Mouse (Mus musculus) forebrain, embryonic 13.5 days (tissue): Measurements from ENCODE around the gene Tmem72. TPM values are rescaled to one million over a fixed set of nuclear protein-coding genes. Genes with fewer than 3 reads are reported as not detected.

Experiments
- ATAC-seq: fragments of 200-750 bp; cut with Nextera tagmentation; 2 replicates; pipeline ENCODE4 v1.8.0; 2017
- H3K27ac ChIP-seq: fragments of 300-500 bp; sonication (generic); 2 replicates; pipeline ENCODE4 v1.5.1; 2015; ENCODE audit warnings: inconsistent platforms, mild to moderate bottlenecking, moderate library complexity
- H3K27me3 ChIP-seq: fragments of 300-500 bp; sonication (generic); 2 replicates; pipeline ENCODE4 v1.6.1; 2015; ENCODE audit warnings: mild to moderate bottlenecking, inconsistent platforms
- H3K36me3 ChIP-seq: fragments of 300-500 bp; sonication (generic); 2 replicates; pipeline ENCODE4 v1.6.1; 2015; ENCODE audit warnings: mild to moderate bottlenecking, inconsistent platforms; ENCODE audit not compliant: poor library complexity, severe bottlenecking
- H3K4me1 ChIP-seq: fragments of 300-500 bp; sonication (generic); 2 replicates; pipeline ENCODE4 v1.6.1; 2015; ENCODE audit warnings: inconsistent platforms
- H3K4me2 ChIP-seq: fragments of 300-500 bp; sonication (generic); 2 replicates; pipeline ENCODE4 v1.6.1; 2015; ENCODE audit warnings: inconsistent platforms, mild to moderate bottlenecking, moderate library complexity
- H3K4me3 ChIP-seq: fragments of 300-500 bp; sonication (generic); 2 replicates; pipeline ENCODE4 v1.5.1; 2015; ENCODE audit warnings: mild to moderate bottlenecking, inconsistent platforms
- H3K9ac ChIP-seq: fragments of 300-500 bp; sonication (generic); 2 replicates; pipeline ENCODE4 v1.6.1; 2015; ENCODE audit warnings: mild to moderate bottlenecking, inconsistent platforms
- H3K9me3 ChIP-seq: fragments of 300-500 bp; sonication (generic); replicated peaks from 2 replicates; pipeline ENCODE4 v1.6.1; 2016; ENCODE audit warnings: inconsistent platforms
- WGBS: fragments of 180-500 bp; shearing (Covaris S2); methylation state at CpG from one replicate; pipeline ENCODE4 v1.1.7; 2015; 5-methylcytosine and 5-hydroxymethylcytosine counted together
- polyA plus RNA-seq: library from polyadenylated mRNA; unstranded; fragments of >200 nt; fragmentation: Nextera tagmentation; extraction: Ambion mirVana; gene quantifications from 2 replicates; pipeline ENCODE4 v1.2.1, GENCODE M21; 2015

Gene Tmem72
- polyA plus RNA-seq, 1 experiment from 2014 or later = 0.06 TPM

- Histone ChIP-seq H3K9me3 (no peaks in the 10 kb centered on the region), H3K4me2 (no peak overlapping the region), H3K36me3 (no peaks in the 10 kb centered on the region), H3K4me3 (no peak overlapping the region), H3K27ac (no peak overlapping the region), H3K4me1 (no peaks in the 10 kb centered on the region), H3K27me3 (no peaks in the 10 kb centered on the region), H3K9ac (no peak overlapping the region)
- WGBS = 84% methylated on average over 5 of the region's 5 CpGs
- ATAC-seq = no peak
These were observed 2.1 kb downstream of the Tmem72 start for GRCm38 (mm10) chr6:116714576-116714975.

GRCm38 (mm10) chr6:116713966-116714365 lies 2.7 kb downstream of the Tmem72 start:
- Histone ChIP-seq H3K36me3 (no peaks in the 10 kb centered on the region), H3K4me1 (no peaks in the 10 kb centered on the region), H3K4me3 (no peak overlapping the region), H3K9me3 (no peaks in the 10 kb centered on the region), H3K4me2 (no peak overlapping the region), H3K27me3 (no peaks in the 10 kb centered on the region), H3K9ac (no peak overlapping the region), H3K27ac (no peak overlapping the region)
- ATAC-seq = no peak
- WGBS = 90% methylated on average over 3 of the region's 3 CpGs

GRCm38 (mm10) chr6:116712503-116712902 lies 4.2 kb downstream of the Tmem72 start:
- no peak overlapping the region for H3K4me3 ChIP-seq
- H3K4me1 ChIP-seq = no peaks in the 10 kb centered on the region
- no peak overlapping the region for H3K9ac ChIP-seq
- no peak for ATAC-seq
- no peaks in the 10 kb centered on the region for H3K27me3 ChIP-seq
- 89% methylated on average over 3 of the region's 3 CpGs for WGBS
- no peaks in the 10 kb centered on the region for H3K36me3 ChIP-seq
- no peaks in the 10 kb centered on the region for H3K9me3 ChIP-seq
- no peak overlapping the region for H3K4me2 ChIP-seq
- no peak overlapping the region for H3K27ac ChIP-seq

- ATAC-seq = no peak
- no peaks in the 10 kb centered on the region for H3K36me3 ChIP-seq
- no peak overlapping the region for H3K9ac ChIP-seq
- no peaks in the 10 kb centered on the region for H3K9me3 ChIP-seq
- H3K27ac ChIP-seq = no peak overlapping the region
- H3K4me1 ChIP-seq = no peaks in the 10 kb centered on the region
- 44% methylated on average over 5 of the region's 5 CpGs for WGBS
- no peak overlapping the region for H3K4me3 ChIP-seq
- no peak overlapping the region for H3K4me2 ChIP-seq
- H3K27me3 ChIP-seq = no peaks in the 10 kb centered on the region
These were observed 4.7 kb downstream of the Tmem72 start for GRCm38 (mm10) chr6:116712062-116712461.

- 0 out of 2 replicates have a peak, but pooled peaks have one; percentile 45 for ATAC-seq
- H3K36me3 ChIP-seq = no peaks in the 10 kb centered on the region
- no peak overlapping the region for H3K4me3 ChIP-seq
- 0 out of 2 replicates have a peak, but pooled peaks cover 5% of the 10 kb centered on the region for H3K4me1 ChIP-seq
- 48% methylated on average over 6 of the region's 6 CpGs for WGBS
- H3K9ac ChIP-seq = no peak overlapping the region
- no peak overlapping the region for H3K4me2 ChIP-seq
- H3K27ac ChIP-seq = no peak overlapping the region
- H3K27me3 ChIP-seq = no peaks in the 10 kb centered on the region
- H3K9me3 ChIP-seq = no peaks in the 10 kb centered on the region
These were observed 12.4 kb downstream of the Tmem72 start for GRCm38 (mm10) chr6:116704320-116704719.

- Histone ChIP-seq H3K27ac (no peak overlapping the region), H3K36me3 (no peaks in the 10 kb centered on the region), H3K9me3 (no peaks in the 10 kb centered on the region), H3K4me1 (0 out of 2 replicates have a peak, but pooled peaks cover 5% of the 10 kb centered on the region), H3K27me3 (no peaks in the 10 kb centered on the region), H3K4me2 (no peak overlapping the region), H3K4me3 (no peak overlapping the region), H3K9ac (no peak overlapping the region)
- ATAC-seq = no peak
These were observed 15.9 kb downstream of the Tmem72 start for GRCm38 (mm10) chr6:116700821-116701220.

- WGBS = 92% methylated on average over 4 of the region's 4 CpGs
- Histone ChIP-seq H3K4me1 (no peaks in the 10 kb centered on the region), H3K9ac (no peak overlapping the region), H3K9me3 (no peaks in the 10 kb centered on the region), H3K4me2 (no peak overlapping the region), H3K36me3 (no peaks in the 10 kb centered on the region), H3K27ac (no peak overlapping the region), H3K4me3 (no peak overlapping the region), H3K27me3 (no peaks in the 10 kb centered on the region)
- ATAC-seq = no peak
These were observed 18.8 kb downstream of the Tmem72 start for GRCm38 (mm10) chr6:116697896-116698425.

- Histone ChIP-seq H3K27ac (no peak overlapping the region), H3K36me3 (no peaks in the 10 kb centered on the region), H3K27me3 (no peaks in the 10 kb centered on the region), H3K4me3 (no peak overlapping the region), H3K9me3 (no peaks in the 10 kb centered on the region), H3K4me1 (no peaks in the 10 kb centered on the region), H3K9ac (no peak overlapping the region), H3K4me2 (no peak overlapping the region)
- 68% methylated on average over 2 of the region's 2 CpGs for WGBS
- no peak for ATAC-seq
These were observed 19.3 kb downstream of the Tmem72 start for GRCm38 (mm10) chr6:116697413-116697812.

- no peak overlapping the region for H3K9ac ChIP-seq
- H3K27ac ChIP-seq = no peak overlapping the region
- no peaks in the 10 kb centered on the region for H3K4me1 ChIP-seq
- ATAC-seq = no peak
- 84% methylated on average over 3 of the region's 3 CpGs for WGBS
- H3K4me3 ChIP-seq = no peak overlapping the region
- H3K9me3 ChIP-seq = no peaks in the 10 kb centered on the region
- no peaks in the 10 kb centered on the region for H3K27me3 ChIP-seq
- no peaks in the 10 kb centered on the region for H3K36me3 ChIP-seq
- no peak overlapping the region for H3K4me2 ChIP-seq
These were observed 22.4 kb downstream of the Tmem72 start for GRCm38 (mm10) chr6:116694346-116694745.

- no peak overlapping the region for H3K4me3 ChIP-seq
- 82% methylated on average over 4 of the region's 4 CpGs for WGBS
These were observed 23.1 kb downstream of the Tmem72 start for GRCm38 (mm10) chr6:116693639-116694038.

GRCm38 (mm10) chr6:116682317-116682716 lies 34.4 kb downstream of the Tmem72 start:
- Histone ChIP-seq H3K27ac (no peak overlapping the region), H3K9ac (no peak overlapping the region), H3K4me2 (no peak overlapping the region), H3K4me3 (no peak overlapping the region), H3K9me3 (no peaks in the 10 kb centered on the region), H3K4me1 (no peaks in the 10 kb centered on the region), H3K27me3 (no peaks in the 10 kb centered on the region), H3K36me3 (no peaks in the 10 kb centered on the region)
- 62% methylated on average over 6 of the region's 6 CpGs for whole genome bisulfite sequencing
- no peak for ATAC-seq

More at GRCm38 (mm10) chr6:116693639-116694038, 23.1 kb downstream of the Tmem72 start:
- H3K36me3 ChIP-seq = no peaks in the 10 kb centered on the region
- H3K9ac ChIP-seq = no peak overlapping the region
- no peak overlapping the region for H3K4me2 ChIP-seq
- H3K9me3 ChIP-seq = no peaks in the 10 kb centered on the region
- H3K27me3 ChIP-seq = no peaks in the 10 kb centered on the region
- no peak for ATAC-seq
- no peaks in the 10 kb centered on the region for H3K4me1 ChIP-seq
- H3K27ac ChIP-seq = no peak overlapping the region

- Histone ChIP-seq H3K27ac (no peak overlapping the region), H3K4me2 (no peak overlapping the region), H3K36me3 (no peaks in the 10 kb centered on the region), H3K27me3 (0 out of 2 replicates have a peak, but pooled peaks cover 3% of the 10 kb centered on the region), H3K4me3 (no peak overlapping the region), H3K4me1 (no peaks in the 10 kb centered on the region), H3K9me3 (no peaks in the 10 kb centered on the region), H3K9ac (no peak overlapping the region)
- no peak for ATAC-seq
- WGBS = 81% methylated on average over 5 of the region's 5 CpGs
These were observed 37.0 kb downstream of the Tmem72 start for GRCm38 (mm10) chr6:116679563-116680288.

- ATAC-seq = no peak
- H3K4me2 ChIP-seq = no peak overlapping the region
- no peak overlapping the region for H3K4me3 ChIP-seq
- no peaks in the 10 kb centered on the region for H3K36me3 ChIP-seq
- H3K9me3 ChIP-seq = no peaks in the 10 kb centered on the region
- no peak overlapping the region for H3K9ac ChIP-seq
- H3K4me1 ChIP-seq = peaks cover 15% of the 10 kb centered on the region
- WGBS = 78% methylated on average over 6 of the region's 6 CpGs
- H3K27ac ChIP-seq = no peak overlapping the region
- H3K27me3 ChIP-seq = 0 out of 2 replicates have a peak, but pooled peaks cover 3% of the 10 kb centered on the region
These were observed 39.4 kb downstream of the Tmem72 start for GRCm38 (mm10) chr6:116677321-116677720.
